Mouse (Mus musculus): Measurements from ENCODE around the gene Sp4.

GRCm38 (mm10) chr12:118187663-118188062, 113.6 kb downstream of the Sp4 start:
- TF ChIP-seq CTCF (IDR thresholded peaks at IDR 0.05; ENCODE audit: insufficient read depth, low read depth, low read length) = no peak
- TF ChIP-seq POLR2A (IDR thresholded peaks at IDR 0.05; ENCODE audit: insufficient read depth, low read depth, low read length) = no peak

Measured in olfactory bulb, adult 2 months (tissue).